Mouse (Mus musculus) midbrain, embryonic 15.5 days (tissue): ENCODE data around the gene Wdr26. TPM values are rescaled to one million over a fixed set of nuclear protein-coding genes. Genes with fewer than 3 reads are reported as not detected.

Source experiments
- ATAC-seq: fragments of 200-750 bp; cut with Nextera tagmentation; replicated peaks from 2 replicates; pipeline ENCODE4 v1.8.0; 2017; ENCODE audit warnings: moderate TSS enrichment
- H3K27ac ChIP-seq: fragments of 300-500 bp; sonication (generic); 2 replicates; pipeline ENCODE4 v1.5.1; 2015; ENCODE audit warnings: mild to moderate bottlenecking, inconsistent platforms
- H3K27me3 ChIP-seq: fragments of 300-500 bp; sonication (generic); replicated peaks from 2 replicates; pipeline ENCODE4 v1.6.1; 2015; ENCODE audit warnings: inconsistent platforms
- H3K36me3 ChIP-seq: fragments of 300-500 bp; sonication (generic); replicated peaks from 2 replicates; pipeline ENCODE4 v1.6.1; 2015; ENCODE audit warnings: inconsistent platforms
- H3K4me1 ChIP-seq: fragments of 300-500 bp; sonication (generic); 2 replicates; pipeline ENCODE4 v1.6.1; 2015; ENCODE audit warnings: inconsistent platforms
- H3K4me2 ChIP-seq: fragments of 300-500 bp; sonication (generic); 2 replicates; pipeline ENCODE4 v1.6.1; 2015; ENCODE audit warnings: inconsistent platforms, mild to moderate bottlenecking, moderate library complexity
- H3K4me3 ChIP-seq: fragments of 300-500 bp; sonication (generic); 2 replicates; pipeline ENCODE4 v1.5.1; 2015; ENCODE audit warnings: mild to moderate bottlenecking, inconsistent platforms
- H3K9ac ChIP-seq: fragments of 300-500 bp; sonication (generic); 2 replicates; pipeline ENCODE4 v1.6.1; 2015; ENCODE audit warnings: mild to moderate bottlenecking, inconsistent platforms
- H3K9me3 ChIP-seq: fragments of 300-500 bp; sonication (generic); 2 replicates; pipeline ENCODE4 v1.6.1; 2016; ENCODE audit warnings: inconsistent platforms
- WGBS: fragments of 180-500 bp; shearing (Covaris S2); methylation state at CpG from one replicate; pipeline ENCODE4 v1.1.7; 2015; ENCODE audit warnings: mixed read lengths; 5-methylcytosine and 5-hydroxymethylcytosine counted together
- polyA plus RNA-seq: library from polyadenylated mRNA; unstranded; fragments of >200 nt; fragmentation: Nextera tagmentation; extraction: Ambion mirVana; gene quantifications from 2 replicates; pipeline ENCODE4 v1.2.1, GENCODE M21; 2015

Gene Wdr26
- polyA plus RNA-seq, 1 experiment from 2014 or later: 36.7 TPM

GRCm38 (mm10) chr1:181231821-181232220 is 20.0 kb upstream of the Wdr26 start:
- Histone ChIP-seq H3K9me3 (no peaks in the 10 kb centered on the region), H3K9ac (no peak overlapping the region), H3K4me1 (peaks cover 6% of the 10 kb centered on the region; the same call in 1 of the 2 replicates), H3K36me3 (no peaks in the 10 kb centered on the region), H3K27me3 (no peaks in the 10 kb centered on the region), H3K27ac (no peak overlapping the region), H3K4me2 (no peak overlapping the region), H3K4me3 (no peak overlapping the region)
- WGBS: 77% methylated on average over 9 of the region's 9 CpGs
- ATAC-seq: 0 out of 2 replicates have a peak, but pooled peaks have one; percentile 13

DNA sequence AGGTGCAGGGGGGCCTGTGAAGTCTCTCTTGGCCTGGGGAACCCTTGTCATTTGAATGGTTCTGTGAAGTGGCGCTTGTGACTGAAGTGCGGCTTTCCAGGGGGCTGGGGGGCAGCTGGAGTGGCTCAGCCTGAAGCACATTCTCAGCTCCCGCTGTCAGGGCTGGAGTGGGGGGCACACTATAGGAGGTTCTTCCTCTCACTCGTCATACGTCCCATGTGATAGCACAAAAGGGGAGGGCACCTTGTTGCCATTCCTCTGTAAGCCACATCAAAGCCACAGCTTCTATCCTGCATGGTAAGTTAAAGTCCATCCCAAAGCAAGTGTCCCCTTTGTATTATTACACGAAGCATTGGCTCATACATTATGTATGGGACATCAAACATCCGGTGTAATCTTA is 19.5 kb upstream of the Wdr26 start:
- 38% methylated on average over 7 of the region's 7 CpGs for WGBS
- Histone ChIP-seq H3K36me3 (no peaks in the 10 kb centered on the region), H3K4me2 (no peak overlapping the region), H3K9ac (no peak overlapping the region), H3K9me3 (no peaks in the 10 kb centered on the region), H3K4me1 (peaks cover 6% of the 10 kb centered on the region; the same call in 1 of the 2 replicates), H3K27ac (no peak overlapping the region), H3K4me3 (no peak overlapping the region), H3K27me3 (no peaks in the 10 kb centered on the region)
- ATAC-seq: peak; percentile 70

GRCm38 (mm10) chr1:181230731-181231148 is 18.9 kb upstream of the Wdr26 start:
- peaks cover 6% of the 10 kb centered on the region; the same call in 1 of the 2 replicates for H3K4me1 ChIP-seq
- no peaks in the 10 kb centered on the region for H3K36me3 ChIP-seq
- no peak overlapping the region for H3K27ac ChIP-seq
- 0 out of 2 replicates have a peak, but pooled peaks have one; percentile 17 for ATAC-seq
- no peaks in the 10 kb centered on the region for H3K9me3 ChIP-seq
- H3K27me3 ChIP-seq: no peaks in the 10 kb centered on the region
- no peak overlapping the region for H3K4me2 ChIP-seq
- no peak overlapping the region for H3K4me3 ChIP-seq
- no peak overlapping the region for H3K9ac ChIP-seq
- 44% methylated on average over 10 of the region's 10 CpGs for WGBS

DNA sequence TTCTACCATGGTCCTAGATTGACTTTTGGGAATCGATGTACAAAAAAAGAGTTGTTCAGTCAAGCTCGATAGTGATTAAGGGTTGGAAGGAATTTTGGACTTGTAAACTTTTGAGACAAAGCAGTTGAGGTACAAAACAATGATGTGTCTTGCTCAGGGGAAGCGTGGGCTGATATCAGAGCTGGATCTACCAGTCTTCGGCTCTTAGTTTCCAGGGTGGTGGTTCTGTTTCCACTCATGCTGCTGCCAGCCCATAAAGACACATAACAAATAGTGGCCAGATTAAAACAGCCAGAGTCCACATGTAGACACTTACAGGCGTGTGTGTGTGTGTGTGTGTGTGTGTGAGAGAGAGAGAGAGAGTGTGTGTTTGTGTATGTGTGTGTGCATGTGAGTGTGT is 17.2 kb upstream of the Wdr26 start:
- WGBS: 91% methylated on average over 5 of the region's 5 CpGs
- no peak overlapping the region for H3K9ac ChIP-seq
- no peaks in the 10 kb centered on the region for H3K27me3 ChIP-seq

DNA sequence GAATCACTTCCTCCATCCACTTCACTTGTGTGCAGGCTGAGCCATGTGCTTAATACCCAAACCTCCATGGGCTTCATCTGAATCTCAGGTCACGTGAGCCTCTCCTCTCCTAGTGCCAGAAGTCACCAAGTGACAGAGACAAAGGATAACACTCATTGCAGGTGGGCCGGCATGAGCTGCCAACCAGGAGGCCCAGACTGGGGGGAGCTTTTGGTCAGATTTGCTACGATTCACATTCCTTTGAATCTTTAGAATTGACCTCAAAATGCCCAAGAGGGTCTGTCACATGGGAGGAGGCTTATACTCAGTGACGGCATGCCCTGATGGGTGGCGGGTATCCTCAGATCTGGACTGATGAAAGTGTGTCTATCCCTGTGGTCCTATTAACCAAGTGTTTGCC is 16.8 kb upstream of the Wdr26 start:
- 59% methylated on average over 5 of the region's 5 CpGs for WGBS
- no peak overlapping the region for H3K4me3 ChIP-seq
- H3K4me1 ChIP-seq: peaks cover 6% of the 10 kb centered on the region; the same call in 1 of the 2 replicates
- H3K9ac ChIP-seq: no peak overlapping the region
- no peaks in the 10 kb centered on the region for H3K9me3 ChIP-seq
- H3K4me2 ChIP-seq: no peak overlapping the region
- no peak overlapping the region for H3K27ac ChIP-seq
- H3K36me3 ChIP-seq: no peaks in the 10 kb centered on the region
- H3K27me3 ChIP-seq: no peaks in the 10 kb centered on the region
- ATAC-seq: no peak

More for the DNA sequence above, 17.2 kb upstream of the Wdr26 start:
- Histone ChIP-seq H3K4me3 (no peak overlapping the region), H3K4me1 (peaks cover 6% of the 10 kb centered on the region; the same call in 1 of the 2 replicates), H3K36me3 (no peaks in the 10 kb centered on the region), H3K27ac (no peak overlapping the region), H3K9me3 (no peaks in the 10 kb centered on the region), H3K4me2 (no peak overlapping the region)
- ATAC-seq: no peak

DNA sequence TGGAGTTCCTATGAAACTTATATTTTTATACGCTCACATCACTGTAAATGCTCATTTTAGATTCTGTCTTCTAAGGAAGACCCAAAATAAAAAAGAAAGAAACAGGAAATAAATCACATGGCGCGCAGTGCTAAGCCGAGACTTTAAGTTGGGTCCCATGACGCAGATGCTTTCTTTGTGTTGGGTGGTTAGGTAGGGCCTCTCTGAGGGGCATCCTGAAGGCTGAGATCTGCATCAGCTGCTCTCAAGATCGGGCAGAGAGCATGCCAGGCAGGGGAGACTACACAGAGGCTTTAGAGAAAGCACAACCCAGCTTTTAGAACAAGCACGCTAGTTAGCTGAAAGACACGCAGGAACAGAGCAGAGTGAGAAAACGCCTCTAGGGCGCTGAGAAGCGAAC is 16.0 kb upstream of the Wdr26 start:
- Histone ChIP-seq H3K27me3 (no peaks in the 10 kb centered on the region), H3K9me3 (no peaks in the 10 kb centered on the region), H3K9ac (no peak overlapping the region), H3K27ac (no peak overlapping the region), H3K36me3 (no peaks in the 10 kb centered on the region), H3K4me1 (peaks cover 6% of the 10 kb centered on the region; the same call in 1 of the 2 replicates), H3K4me3 (no peak overlapping the region), H3K4me2 (no peak overlapping the region)
- 79% methylated on average over 11 of the region's 11 CpGs for WGBS
- no peak for ATAC-seq

- 79% methylated on average over 11 of the region's 11 CpGs for WGBS
- Histone ChIP-seq H3K4me1 (peaks cover 6% of the 10 kb centered on the region; the same call in 1 of the 2 replicates), H3K9me3 (no peaks in the 10 kb centered on the region), H3K4me3 (no peak overlapping the region), H3K36me3 (no peaks in the 10 kb centered on the region), H3K9ac (no peak overlapping the region), H3K27me3 (no peaks in the 10 kb centered on the region), H3K4me2 (no peak overlapping the region), H3K27ac (no peak overlapping the region)
- no peak for ATAC-seq
Measured at GRCm38 (mm10) chr1:181226850-181227249, 15.0 kb upstream of the Wdr26 start.

GRCm38 (mm10) chr1:181225281-181225680 is 13.5 kb upstream of the Wdr26 start:
- H3K27me3 ChIP-seq: no peaks in the 10 kb centered on the region
- no peaks in the 10 kb centered on the region for H3K4me1 ChIP-seq
- H3K4me3 ChIP-seq: no peak overlapping the region
- H3K4me2 ChIP-seq: no peak overlapping the region
- H3K27ac ChIP-seq: no peak overlapping the region
- H3K9me3 ChIP-seq: no peaks in the 10 kb centered on the region
- H3K9ac ChIP-seq: no peak overlapping the region
- 77% methylated on average over 5 of the region's 5 CpGs for WGBS
- H3K36me3 ChIP-seq: no peaks in the 10 kb centered on the region
- ATAC-seq: no peak

- Histone ChIP-seq H3K4me3 (no peak overlapping the region), H3K27ac (no peak overlapping the region), H3K27me3 (no peaks in the 10 kb centered on the region), H3K36me3 (no peaks in the 10 kb centered on the region), H3K9me3 (no peaks in the 10 kb centered on the region), H3K4me2 (no peak overlapping the region), H3K9ac (no peak overlapping the region), H3K4me1 (no peaks in the 10 kb centered on the region)
- no peak for ATAC-seq
- WGBS: 37% methylated on average over 1 of the region's 1 CpGs
Measured at GRCm38 (mm10) chr1:181222041-181222440, 10.2 kb upstream of the Wdr26 start.

GRCm38 (mm10) chr1:181216315-181216714 is 4.5 kb upstream of the Wdr26 start:
- H3K9ac ChIP-seq: no peak overlapping the region
- no peak for ATAC-seq
- H3K4me3 ChIP-seq: no peak overlapping the region
- H3K4me2 ChIP-seq: no peak overlapping the region
- no peaks in the 10 kb centered on the region for H3K9me3 ChIP-seq
- no peak overlapping the region for H3K27ac ChIP-seq
- peaks cover 10% of the 10 kb centered on the region for H3K4me1 ChIP-seq
- 65% methylated on average over 4 of the region's 4 CpGs for WGBS
- no peaks in the 10 kb centered on the region for H3K36me3 ChIP-seq
- no peaks in the 10 kb centered on the region for H3K27me3 ChIP-seq

GRCm38 (mm10) chr1:181214296-181215035 is 2.7 kb upstream of the Wdr26 start:
- Histone ChIP-seq H3K27ac (no peak overlapping the region), H3K4me2 (no peak overlapping the region), H3K4me1 (peaks cover 22% of the 10 kb centered on the region), H3K27me3 (no peaks in the 10 kb centered on the region), H3K36me3 (no peaks in the 10 kb centered on the region), H3K9me3 (no peaks in the 10 kb centered on the region), H3K4me3 (no peak overlapping the region), H3K9ac (no peak overlapping the region)
- no peak for ATAC-seq
- WGBS: 86% methylated on average over 8 of the region's 8 CpGs

- peak overlapping the region; percentile 87 for H3K9ac ChIP-seq
- peak; percentile 44 for ATAC-seq
- no peaks in the 10 kb centered on the region for H3K9me3 ChIP-seq
- peak overlapping the region; percentile 89 for H3K4me2 ChIP-seq
- H3K27me3 ChIP-seq: no peaks in the 10 kb centered on the region
- no peaks in the 10 kb centered on the region; the same call in 1 of the 2 replicates for H3K36me3 ChIP-seq
- H3K27ac ChIP-seq: peak overlapping the region; percentile 90
- peaks cover 27% of the 10 kb centered on the region for H3K4me1 ChIP-seq
- 0% methylated on average over 24 of the region's 72 CpGs for WGBS
- H3K4me3 ChIP-seq: peak overlapping the region; percentile 88
Measured at GRCm38 (mm10) chr1:181211403-181211919, 340 bp downstream of the Wdr26 start.
